Mouse (Mus musculus) C2C12 (cell line): Measurements from ENCODE around the gene Tec.

ENCODE experiments used
- CTCF ChIP-seq: IDR thresholded peaks from one replicate; pipeline ENCODE4 v1.5.1; 2011; ENCODE audit not compliant: control insufficient read depth, insufficient read depth, insufficient read length
- MAX ChIP-seq: IDR thresholded peaks from one replicate; pipeline ENCODE4 v1.6.1; 2011; ENCODE audit warnings: mild to moderate bottlenecking, control low read depth

DNA sequence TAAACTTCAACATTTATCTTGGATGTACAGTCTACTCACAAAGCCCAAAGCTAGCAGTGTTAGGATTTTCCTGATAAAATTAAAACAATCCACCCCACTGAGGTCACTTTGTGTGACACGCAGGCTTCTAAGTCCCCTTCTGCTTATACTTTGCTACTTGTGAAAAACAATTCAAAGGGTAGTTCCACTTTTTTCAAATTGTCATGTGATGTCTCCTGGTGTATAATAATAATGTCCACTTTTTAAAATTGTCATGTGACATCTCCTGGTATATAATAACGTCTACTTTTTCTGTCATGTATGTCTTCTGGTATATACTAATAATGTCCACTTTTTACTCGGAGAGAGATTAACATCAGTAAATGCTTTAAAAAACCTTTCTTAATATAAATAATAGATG lies 56.0 kb downstream of the Tec start:
- TF ChIP-seq MAX = no peak
- TF ChIP-seq CTCF = no peak
